Mouse (Mus musculus): ENCODE data around the gene Ms4a14.
"Not testable (repeated sequence)": the region's sequence is repeated elsewhere in the genome, so short reads cannot be mapped to it uniquely, and the experiment has no call there.

The Ms4a14 gene

GRCm38 (mm10) chr19:11262932-11263331 is 51.3 kb downstream of the Ms4a14 start:
- DNase-seq (ENCODE audit: low spot score in 2 of 2), result not testable (repeated sequence)

GRCm38 (mm10) chr19:11261522-11261921 is 52.7 kb downstream of the Ms4a14 start:
- no peak for DNase-seq (ENCODE audit: low spot score in 2 of 2)

Data from frontal cortex, postnatal 10 days (tissue).